Mouse (Mus musculus) G1E (cell line): ENCODE results near the gene Adarb1. TPM values are rescaled to one million over a fixed set of nuclear protein-coding genes. Genes with fewer than 3 reads are reported as not detected.

ENCODE experiments used
- ATAC-seq: 2 replicates; pipeline ENCODE4 v1.8.0; 2016; ENCODE audit warnings: mild to moderate bottlenecking; ENCODE audit not compliant: insufficient number of reproducible peaks, poor library complexity, low FRiP score, severe bottlenecking; ENCODE audit errors: extremely low read depth
- DNase-seq: peaks from one replicate; pipeline ENCODE4 v3.0.0; 2012; ENCODE audit warnings: low spot score
- H3K27me3 ChIP-seq: 2 replicates; pipeline ENCODE4 v1.6.1; 2012; ENCODE audit warnings: mild to moderate bottlenecking, low read length, inconsistent platforms; ENCODE audit not compliant: insufficient read depth
- H3K36me3 ChIP-seq: replicated peaks from 2 replicates; pipeline ENCODE3; 2012; ENCODE audit warnings: mild to moderate bottlenecking, inconsistent platforms
- H3K4me1 ChIP-seq: 2 replicates; pipeline ENCODE4 v1.6.1; 2012; ENCODE audit warnings: low read depth, low read length, inconsistent platforms, mixed read lengths; ENCODE audit not compliant: insufficient read depth
- H3K4me3 ChIP-seq: 2 replicates; pipeline ENCODE4 v1.5.1; 2012; ENCODE audit warnings: low read depth, mild to moderate bottlenecking, inconsistent platforms, low read length, moderate library complexity, mixed read lengths
- H3K9me3 ChIP-seq: replicated peaks from 2 replicates; pipeline ENCODE4 v1.6.1; 2012; ENCODE audit warnings: inconsistent platforms
- CTCF ChIP-seq: IDR thresholded peaks from 2 replicates; pipeline ENCODE4 v1.5.1; 2012; ENCODE audit warnings: low read depth, low read length, inconsistent platforms, mixed read lengths
- GATA1 ChIP-seq: IDR thresholded peaks from 2 replicates; pipeline ENCODE4 v1.6.1; 2012; ENCODE audit warnings: borderline replicate concordance, low read length, inconsistent platforms, mixed read lengths
- GATA2 ChIP-seq: IDR thresholded peaks from 2 replicates; pipeline ENCODE4 v1.6.1; 2012; ENCODE audit warnings: low read depth, low read length, inconsistent platforms, borderline replicate concordance
- POLR2AphosphoS5 ChIP-seq: IDR thresholded peaks from 2 replicates; pipeline ENCODE4 v1.6.1; 2012; ENCODE audit warnings: low read depth, low read length, inconsistent platforms; ENCODE audit not compliant: insufficient replicate concordance
- TAL1 ChIP-seq: conservative IDR thresholded peaks from 2 replicates; pipeline ENCODE4 v1.6.1; 2012; ENCODE audit warnings: low read depth, low read length, inconsistent platforms, mixed read lengths
- polyA plus RNA-seq: library from polyadenylated mRNA; stranded (reverse); fragments of >175 nt; gene quantifications from 2 replicates; pipeline ENCODE4 v1.2.3, GENCODE M21; 2012
- total RNA-seq, 2 experiments: library from RNA; stranded (forward) in 1 of 2; stranded (reverse) in 1 of 2; fragments of 200-1000 nt in 1 of 2; fragments of >200 nt in 1 of 2; fragmentation: Nextera tagmentation in 1 of 2; gene quantifications; 2 replicates each; pipeline ENCODE4 v1.2.3; 2014 to 2017

The Adarb1 gene
- total and polyA plus RNA-seq, 3 experiments, result 0.05 TPM; not detected in 2

DNA sequence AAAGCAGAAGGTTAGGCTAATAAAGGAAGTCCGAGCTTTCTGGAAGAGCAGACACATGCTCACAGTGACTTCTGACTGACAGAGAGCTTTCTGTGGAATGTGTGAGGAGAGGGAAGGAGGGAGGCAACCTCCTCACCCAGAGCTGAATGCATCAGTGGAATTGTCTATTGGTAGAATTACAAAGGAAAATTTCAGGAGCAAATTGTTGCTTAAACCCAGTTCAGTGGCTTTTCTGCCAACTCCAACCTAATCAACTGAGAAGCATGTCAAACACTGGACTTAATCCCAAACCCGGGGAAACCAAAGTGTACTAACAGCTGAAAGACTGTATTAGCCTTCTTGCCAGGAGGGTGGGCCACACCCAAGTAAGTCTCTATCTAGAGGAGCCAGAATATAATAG lies 36.9 kb downstream of the Adarb1 start:
- Histone ChIP-seq H3K9me3 (no peaks in the 10 kb centered on the region), H3K4me1 (no peaks in the 10 kb centered on the region), H3K36me3 (no peaks in the 10 kb centered on the region), H3K27me3 (peaks cover 25% of the 10 kb centered on the region), H3K4me3 (no peak overlapping the region)
- TF ChIP-seq CTCF (no peak), GATA2 (no peak), TAL1 (no peak)
- DNase-seq (no peak), ATAC-seq (no peak)

DNA sequence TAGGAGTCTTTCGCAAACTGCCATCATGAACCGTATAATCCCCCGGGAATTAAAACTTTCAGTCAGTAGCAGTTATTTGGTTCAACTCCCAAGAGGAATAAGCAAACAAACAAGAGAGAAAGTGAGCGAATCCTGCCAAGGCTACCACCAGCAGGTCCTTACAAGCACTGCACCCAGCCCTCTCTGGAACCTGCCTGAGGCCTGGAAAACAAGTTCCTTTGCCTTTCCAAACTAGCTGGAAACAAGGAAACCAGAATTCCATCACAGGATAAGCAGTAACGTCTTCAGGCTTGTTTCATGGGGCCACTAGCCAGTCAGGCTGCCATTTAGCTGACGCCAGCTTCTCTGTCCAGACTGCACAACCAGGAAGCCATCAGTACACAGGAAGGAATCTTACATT lies 37.4 kb downstream of the Adarb1 start:
- DNase-seq, result no peak
- TF ChIP-seq GATA1 (no peak), TAL1 (no peak), POLR2AphosphoS5 (no peak), CTCF (no peak), GATA2 (no peak)
- no peaks in the 10 kb centered on the region for H3K4me1 ChIP-seq
- H3K9me3 ChIP-seq, result no peaks in the 10 kb centered on the region
- H3K36me3 ChIP-seq, result no peaks in the 10 kb centered on the region
- H3K27me3 ChIP-seq, result peaks cover 25% of the 10 kb centered on the region
- H3K4me3 ChIP-seq, result no peak overlapping the region
- no peak for ATAC-seq

DNA sequence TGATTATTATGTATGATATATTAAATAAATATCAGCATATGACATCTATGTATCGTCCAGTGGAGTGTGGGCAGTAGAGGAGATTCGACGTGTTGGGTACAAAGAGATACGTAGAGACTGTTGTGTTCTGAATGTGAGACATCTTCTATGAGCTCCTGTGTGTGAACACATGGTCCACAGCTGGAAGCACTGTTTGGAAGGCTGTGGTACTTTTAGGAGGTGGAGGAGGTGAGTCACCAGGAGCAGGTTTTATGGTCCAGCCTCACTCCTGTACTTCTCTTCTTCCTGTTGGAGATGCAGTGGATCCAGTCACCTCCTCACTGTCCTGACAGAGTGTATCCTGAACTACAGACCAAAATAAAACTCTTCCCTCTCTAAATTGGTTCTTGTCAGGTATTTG lies 38.9 kb downstream of the Adarb1 start:
- ATAC-seq (no peak), DNase-seq (no peak)
- Histone ChIP-seq H3K4me3 (no peak overlapping the region), H3K27me3 (peaks cover 29% of the 10 kb centered on the region), H3K4me1 (no peaks in the 10 kb centered on the region), H3K9me3 (no peaks in the 10 kb centered on the region), H3K36me3 (no peaks in the 10 kb centered on the region)
- TF ChIP-seq TAL1 (no peak), GATA2 (no peak), GATA1 (no peak), POLR2AphosphoS5 (no peak), CTCF (no peak)

DNA sequence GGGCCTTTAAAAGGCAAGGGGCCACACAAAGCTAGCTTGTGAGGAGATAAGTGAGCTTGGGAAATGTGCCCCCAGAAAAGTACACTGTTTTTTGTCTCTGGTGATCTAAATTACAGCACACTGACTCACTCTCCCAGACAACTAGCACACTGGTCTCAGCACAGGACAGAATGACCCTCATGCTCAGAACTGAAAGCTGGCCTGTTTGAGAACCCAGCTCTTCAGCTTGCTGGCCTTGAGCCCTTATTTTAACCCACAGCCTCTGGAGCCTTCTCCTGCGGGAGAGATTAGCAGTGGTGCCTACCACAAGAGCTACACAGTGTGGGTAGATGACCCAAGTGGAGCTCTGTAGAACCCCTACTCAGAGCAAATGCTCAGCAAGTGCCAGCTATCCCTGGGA lies 42.0 kb downstream of the Adarb1 start:
- DNase-seq, result no peak
- TF ChIP-seq GATA2, result no peak
- no peak for TF ChIP-seq TAL1
- no peak for TF ChIP-seq POLR2AphosphoS5
- TF ChIP-seq CTCF, result no peak
- no peak for TF ChIP-seq GATA1
- Histone ChIP-seq H3K9me3 (no peaks in the 10 kb centered on the region), H3K4me1 (no peaks in the 10 kb centered on the region), H3K27me3 (peaks cover 11% of the 10 kb centered on the region; the same call in 1 of the 2 replicates), H3K36me3 (no peaks in the 10 kb centered on the region), H3K4me3 (no peak overlapping the region)
- no peak for ATAC-seq

DNA sequence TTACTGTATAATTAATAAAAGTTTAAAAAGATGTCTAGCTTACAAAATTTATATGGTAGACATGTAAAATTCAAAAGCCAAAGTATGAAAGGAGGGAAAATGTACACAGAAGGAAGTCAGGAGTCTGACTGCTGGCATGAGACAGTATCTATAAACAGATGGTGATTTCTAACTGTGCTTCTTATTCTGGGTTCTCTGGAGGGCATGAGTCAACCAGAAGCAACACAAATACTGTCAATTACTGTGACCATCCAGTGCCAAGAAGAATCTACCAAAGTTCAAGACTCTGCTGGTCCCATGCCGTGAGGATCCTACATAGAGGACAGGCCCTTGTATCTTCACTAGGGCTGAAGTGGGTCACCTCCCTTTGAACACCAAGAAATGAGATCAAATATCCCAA lies 43.1 kb downstream of the Adarb1 start:
- no peak for TF ChIP-seq TAL1
- TF ChIP-seq GATA2, result no peak
- no peak for TF ChIP-seq POLR2AphosphoS5
- no peak for TF ChIP-seq CTCF
- no peak for TF ChIP-seq GATA1
- Histone ChIP-seq H3K36me3 (no peaks in the 10 kb centered on the region), H3K4me1 (no peaks in the 10 kb centered on the region), H3K4me3 (no peak overlapping the region), H3K9me3 (no peaks in the 10 kb centered on the region), H3K27me3 (peaks cover 7% of the 10 kb centered on the region; the same call in 1 of the 2 replicates)
- DNase-seq (no peak), ATAC-seq (no peak)

DNA sequence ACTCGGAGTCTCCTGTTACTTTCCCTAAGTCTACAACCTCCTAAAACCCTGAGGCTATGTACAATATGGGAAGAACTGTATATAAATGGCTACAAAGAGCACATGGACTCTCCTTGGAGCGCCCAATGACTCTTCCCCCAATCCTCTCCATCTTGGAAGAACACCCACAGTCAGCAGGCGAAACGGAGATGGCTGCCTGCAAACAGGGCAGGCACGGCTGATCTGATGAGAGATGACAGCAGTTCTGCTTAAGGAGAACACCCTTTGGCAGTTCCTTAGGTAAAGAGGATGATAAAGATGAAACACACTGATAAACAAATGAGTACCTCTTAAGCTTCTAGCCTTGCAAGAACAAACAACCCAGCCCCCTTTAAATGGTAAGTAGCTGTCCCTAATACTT lies 43.7 kb downstream of the Adarb1 start:
- Histone ChIP-seq H3K27me3 (peaks cover 4% of the 10 kb centered on the region; the same call in 1 of the 2 replicates), H3K9me3 (no peaks in the 10 kb centered on the region), H3K36me3 (no peaks in the 10 kb centered on the region), H3K4me3 (no peak overlapping the region), H3K4me1 (no peaks in the 10 kb centered on the region)
- ATAC-seq (no peak), DNase-seq (no peak)
- no peak for TF ChIP-seq TAL1
- TF ChIP-seq POLR2AphosphoS5, result no peak
- TF ChIP-seq GATA1, result no peak
- TF ChIP-seq CTCF, result no peak
- TF ChIP-seq GATA2, result no peak

DNA sequence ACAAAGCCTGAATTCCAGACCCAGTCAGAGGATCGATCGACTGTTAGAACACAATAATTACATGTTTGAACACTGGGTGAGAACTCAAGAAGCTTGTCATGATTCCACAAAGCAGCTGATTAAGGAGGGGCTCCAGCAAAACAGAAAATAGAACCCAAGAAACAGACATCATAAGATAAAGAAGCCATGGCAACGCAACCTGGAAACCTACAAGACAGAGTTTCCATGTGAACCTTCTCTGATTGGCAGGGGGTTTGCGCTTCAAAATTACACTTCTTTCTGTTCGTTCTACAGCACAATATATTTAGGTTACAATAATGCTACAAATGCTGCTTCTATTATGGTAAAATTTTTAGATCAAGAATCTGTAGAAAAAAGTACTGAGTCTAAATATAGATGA lies 47.9 kb downstream of the Adarb1 start:
- H3K9me3 ChIP-seq, result no peaks in the 10 kb centered on the region
- H3K4me3 ChIP-seq, result no peak overlapping the region
- TF ChIP-seq POLR2AphosphoS5 (no peak), GATA1 (no peak), TAL1 (no peak)
- ATAC-seq, result no peak
- H3K27me3 ChIP-seq, result peaks cover 11% of the 10 kb centered on the region
- H3K36me3 ChIP-seq, result no peaks in the 10 kb centered on the region
- no peak for DNase-seq
- H3K4me1 ChIP-seq, result peaks cover 4% of the 10 kb centered on the region
